Mouse (Mus musculus): ENCODE results near the gene Aldh4a1.
A peak's percentile ranks its signal among the peaks of the same experiment; 100 is the strongest.

DNA sequence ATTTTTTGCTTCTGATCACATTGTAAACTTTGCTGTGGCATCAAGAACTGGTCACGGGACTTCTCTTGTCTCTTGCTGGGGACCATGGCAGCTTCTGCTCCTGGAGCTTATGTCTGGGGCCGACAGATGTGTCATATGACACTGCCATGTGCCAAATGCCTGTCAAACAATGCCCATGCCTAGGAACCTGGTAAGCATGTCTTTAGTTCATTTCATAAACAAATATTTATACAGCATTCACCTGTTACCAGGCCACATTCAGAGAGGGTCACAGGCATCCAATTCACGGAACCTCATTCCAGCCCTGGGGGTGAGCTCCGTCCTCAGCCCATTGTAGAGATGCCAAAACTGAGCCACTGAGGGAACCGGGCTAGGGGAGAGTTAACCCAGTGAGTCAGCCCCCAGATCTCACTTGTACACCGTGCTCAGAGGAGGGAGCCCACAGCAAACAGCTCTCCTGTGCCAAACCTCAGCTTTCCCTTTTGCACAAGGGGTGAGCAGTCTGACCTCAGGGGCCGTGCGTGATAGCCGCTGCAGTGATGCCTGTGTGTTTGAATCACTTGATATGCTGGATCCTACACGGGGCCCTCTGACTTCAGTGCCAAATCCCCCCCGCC is 38.9 kb upstream of the Aldh4a1 start:
- TF ChIP-seq CTCF (IDR thresholded peaks at IDR 0.05; ENCODE audit: control insufficient read depth, insufficient read depth, insufficient read length) (no peak), MAX (IDR thresholded peaks at IDR 0.05) (peak; percentile 33), FOSL1 (IDR thresholded peaks at IDR 0.05; ENCODE audit: insufficient read depth, low read length, poor library complexity, severe bottlenecking) (no peak), MYOD1 (IDR thresholded peaks at IDR 0.05; ENCODE audit: control insufficient read depth, insufficient read length, low read depth) (no peak), USF1 (IDR thresholded peaks at IDR 0.05; ENCODE audit: low read depth) (no peak)

Measured in C2C12 (cell line).